Mouse (Mus musculus): Measurements from ENCODE around the gene Jmjd8.

Jmjd8 gene

GRCm38 (mm10) chr17:25879750-25880149 is 51.1 kb downstream of the Jmjd8 start:
- no peak for DNase-seq

GRCm38 (mm10) chr17:25880196-25880910 is 51.7 kb downstream of the Jmjd8 start, which contains the start of gene Wfikkn1:
TSS of gene Wfikkn1 (minus strand) at chr17:25880858.
- DNase-seq: no peak

GRCm38 (mm10) chr17:25880913-25881641 is 52.4 kb downstream of the Jmjd8 start:
- no peak for DNase-seq
